Mouse (Mus musculus): ENCODE results near the gene Supt5.

GRCm38 (mm10) chr7:28386462-28386861 is 47.9 kb upstream of the Supt5 start:
- no peak for TF ChIP-seq EP300 (IDR thresholded peaks at IDR 0.05; ENCODE audit: low read depth in 1 of 2, low read length in 2 of 2)
- no peak for TF ChIP-seq USF1 (IDR thresholded peaks at IDR 0.05; ENCODE audit: low read depth, low read length)
- TF ChIP-seq POLR2AphosphoS5 (IDR thresholded peaks at IDR 0.05; ENCODE audit: borderline replicate concordance, low read depth, low read length), result no peak
- no peak for TF ChIP-seq TAL1 (IDR thresholded peaks at IDR 0.05; ENCODE audit: low read length)
- peak; percentile 84 to 93 (median 90) for TF ChIP-seq CTCF (IDR thresholded peaks at IDR 0.05 in 2 of 3, conservative IDR thresholded peaks at IDR 0.05 in 1 of 3; ENCODE audit: control insufficient read depth in 1 of 3, insufficient read depth in 1 of 3, low read depth in 2 of 3, low read length in 3 of 3, poor library complexity in 1 of 3, severe bottlenecking in 1 of 3)
- no peak; a peak in 1 of 4 replicates for TF ChIP-seq POLR2A (IDR thresholded peaks at IDR 0.05; ENCODE audit: control insufficient read depth in 1 of 2, insufficient read depth in 1 of 2, low read depth in 1 of 2, low read length in 2 of 2, poor library complexity in 1 of 2)
- TF ChIP-seq MAFK (IDR thresholded peaks at IDR 0.05; ENCODE audit: borderline replicate concordance, low read depth, low read length), result no peak
- TF ChIP-seq POLR2AphosphoS2 (IDR thresholded peaks at IDR 0.05; ENCODE audit: low read length), result no peak

Measured in MEL (cell line).